Mouse (Mus musculus) hindbrain, embryonic 14.5 days (tissue): ENCODE measurements at regions not wholly inside any gene's neighbourhood (a gene's known extent, or its start where the extent isn't known, plus 50 kb on each side); places are given as distances from the start of the nearest gene placed in this dataset.

ENCODE experiments used
- ATAC-seq: fragments of 200-750 bp; cut with Nextera tagmentation; 2 replicates; pipeline ENCODE4 v1.8.0; 2017; ENCODE audit warnings: moderate number of reproducible peaks, mild to moderate bottlenecking, moderate TSS enrichment, moderate library complexity; ENCODE audit not compliant: low FRiP score
- DNase-seq: peaks from one replicate; pipeline ENCODE4 v3.0.0-alpha.2; 2015; ENCODE audit warnings: low spot score
- H3K27ac ChIP-seq: fragments of 300-500 bp; sonication (generic); 2 replicates; pipeline ENCODE4 v1.5.1; 2014; ENCODE audit warnings: mild to moderate bottlenecking, moderate library complexity
- H3K27me3 ChIP-seq: fragments of 300-500 bp; sonication (generic); 2 replicates; pipeline ENCODE4 v1.6.1; 2014; ENCODE audit warnings: mild to moderate bottlenecking, low read length, mixed read lengths; ENCODE audit not compliant: control insufficient read depth, insufficient read depth
- H3K36me3 ChIP-seq: fragments of 300-500 bp; sonication (generic); replicated peaks from 2 replicates; pipeline ENCODE4 v1.6.1; 2014; ENCODE audit not compliant: control insufficient read depth, insufficient read depth
- H3K4me1 ChIP-seq: fragments of 300-500 bp; sonication (generic); replicated peaks from 2 replicates; pipeline ENCODE4 v1.6.1; 2014; ENCODE audit warnings: antibody characterized with exemption, low read length, mixed read lengths; ENCODE audit not compliant: control insufficient read depth, insufficient read depth
- H3K4me2 ChIP-seq: fragments of 300-500 bp; sonication (generic); replicated peaks from 2 replicates; pipeline ENCODE4 v1.6.1; 2014; ENCODE audit warnings: mild to moderate bottlenecking, moderate library complexity
- H3K4me3 ChIP-seq: fragments of 300-500 bp; sonication (generic); replicated peaks from 2 replicates; pipeline ENCODE4 v1.5.1; 2014; ENCODE audit warnings: mild to moderate bottlenecking, low read length
- H3K9ac ChIP-seq: fragments of 300-500 bp; sonication (generic); 2 replicates; pipeline ENCODE4 v1.6.1; 2014
- H3K9me3 ChIP-seq: fragments of 300-500 bp; sonication (generic); 2 replicates; pipeline ENCODE4 v1.6.1; 2016; ENCODE audit warnings: low read length; ENCODE audit not compliant: control insufficient read depth
- WGBS: fragments of 180-500 bp; shearing (Covaris S2); extraction: QIAGEN DNeasy Blood & Tissue Kit; methylation state at CpG from one replicate; pipeline ENCODE4 v1.1.7; 2014; 5-methylcytosine and 5-hydroxymethylcytosine counted together

DNA sequence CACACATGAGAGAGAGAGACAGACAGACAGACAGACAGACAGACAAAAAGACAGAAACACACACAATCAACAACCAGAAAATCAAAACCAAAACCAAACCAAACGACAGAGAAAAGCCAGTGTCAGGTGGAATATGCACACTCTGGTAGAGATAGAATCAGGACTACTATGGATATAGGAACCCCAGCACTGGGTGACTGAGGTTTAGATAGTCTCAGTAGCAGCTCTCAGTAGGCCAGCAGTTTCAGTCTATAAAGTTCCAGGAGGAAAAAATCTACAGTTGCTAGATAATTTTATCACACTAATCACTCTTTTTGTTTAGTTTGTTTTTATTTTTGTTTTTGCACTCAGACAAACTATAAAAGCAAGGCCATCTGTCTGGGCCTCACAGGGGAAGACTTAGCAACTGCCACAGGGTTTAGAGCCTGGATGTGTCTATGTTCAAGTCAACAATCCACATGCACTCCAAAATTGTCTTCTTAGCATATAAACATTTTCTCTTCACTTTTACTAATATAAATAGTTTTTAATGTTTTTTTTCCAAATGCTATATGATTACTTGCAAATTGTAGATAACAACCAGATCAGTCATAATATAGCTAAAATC is 718.2 kb downstream of the Trim52 start:
- no peak overlapping the region for H3K4me3 ChIP-seq
- no peak overlapping the region for H3K4me2 ChIP-seq
- no peaks in the 10 kb centered on the region for H3K36me3 ChIP-seq
- no peak overlapping the region for H3K27ac ChIP-seq
- H3K9ac ChIP-seq, result no peak overlapping the region
- no peaks in the 10 kb centered on the region for H3K4me1 ChIP-seq
- 93% methylated on average over 1 of the region's 1 CpGs for WGBS
- ATAC-seq (no peak), DNase-seq (no peak)
- H3K27me3 ChIP-seq, result no peaks in the 10 kb centered on the region
- H3K9me3 ChIP-seq, result no peaks in the 10 kb centered on the region

DNA sequence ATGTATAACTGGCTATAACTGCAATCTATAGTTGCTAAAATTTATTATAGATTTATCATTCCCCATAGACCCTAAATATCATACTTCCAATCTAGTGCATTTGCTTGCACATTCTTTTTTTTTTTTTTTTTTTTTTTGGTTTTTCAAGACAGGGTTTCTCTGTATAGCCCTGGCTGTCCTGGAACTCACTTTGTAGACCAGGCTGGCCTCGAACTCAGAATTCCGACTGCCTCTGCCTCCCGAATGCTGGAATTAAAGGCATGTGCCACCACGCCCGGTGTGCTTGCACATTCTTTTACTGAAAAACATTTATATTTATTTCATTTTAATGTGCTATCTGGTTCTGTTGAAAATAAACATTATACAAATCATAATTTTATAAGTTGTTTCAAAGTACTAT is 729.7 kb downstream of the Trim52 start:
- H3K9me3 ChIP-seq, result no peaks in the 10 kb centered on the region
- H3K4me3 ChIP-seq, result no peak overlapping the region
- no peak for ATAC-seq
- DNase-seq, result no peak
- H3K36me3 ChIP-seq, result no peaks in the 10 kb centered on the region
- H3K4me2 ChIP-seq, result no peak overlapping the region
- H3K4me1 ChIP-seq, result no peaks in the 10 kb centered on the region
- no peaks in the 10 kb centered on the region for H3K27me3 ChIP-seq
- no peak overlapping the region for H3K9ac ChIP-seq
- WGBS, result 76% methylated on average over 5 of the region's 5 CpGs
- no peak overlapping the region for H3K27ac ChIP-seq

DNA sequence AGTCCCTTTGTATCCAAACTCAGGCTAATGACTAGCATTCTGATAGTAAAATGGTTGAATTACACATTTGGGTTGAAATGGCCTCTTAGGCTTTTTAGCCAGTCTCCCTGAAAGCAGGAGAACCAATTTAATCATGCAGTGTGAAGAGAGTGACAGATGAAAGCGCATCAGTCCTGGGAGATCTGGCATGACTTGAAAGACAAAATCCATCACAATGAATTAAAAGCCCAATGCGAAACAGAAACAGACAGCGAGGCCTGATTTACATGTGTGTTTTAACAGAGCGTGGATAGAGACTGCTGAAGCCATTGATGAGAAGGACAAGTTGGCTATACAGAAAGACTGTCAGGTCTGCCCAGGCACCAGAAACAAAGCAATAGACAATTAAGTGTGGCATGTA is 730.2 kb downstream of the Trim52 start:
- no peak overlapping the region for H3K4me2 ChIP-seq
- H3K27me3 ChIP-seq, result no peaks in the 10 kb centered on the region
- H3K9ac ChIP-seq, result no peak overlapping the region
- DNase-seq (peak; percentile 66), ATAC-seq (peak; percentile 86)
- peak overlapping the region; percentile 47; the same call in 1 of the 2 replicates for H3K27ac ChIP-seq
- WGBS, result 15% methylated on average over 4 of the region's 4 CpGs
- no peaks in the 10 kb centered on the region for H3K9me3 ChIP-seq
- H3K4me1 ChIP-seq, result no peaks in the 10 kb centered on the region
- H3K36me3 ChIP-seq, result no peaks in the 10 kb centered on the region
- no peak overlapping the region for H3K4me3 ChIP-seq
